Mouse (Mus musculus) small intestine, adult 2 months (tissue): ENCODE measurements at regions not wholly inside any gene's neighbourhood (a gene's known extent, or its start where the extent isn't known, plus 50 kb on each side); places are given as distances from the start of the nearest gene placed in this dataset.

Source experiments
- H3K27ac ChIP-seq: fragments of 200-500 bp; 2 replicates; pipeline ENCODE4 v1.5.1; 2012; ENCODE audit warnings: low read depth, low read length, control low read depth, inconsistent platforms; ENCODE audit not compliant: insufficient read depth
- H3K27me3 ChIP-seq: fragments of 200-500 bp; 2 replicates; pipeline ENCODE4 v1.6.1; 2012; ENCODE audit warnings: mild to moderate bottlenecking, moderate library complexity, low read length, inconsistent platforms; ENCODE audit not compliant: control insufficient read depth, insufficient read depth
- H3K36me3 ChIP-seq: fragments of 200-500 bp; 2 replicates; pipeline ENCODE4 v1.6.1; 2012; ENCODE audit warnings: mild to moderate bottlenecking, low read length, control low read depth, inconsistent platforms; ENCODE audit not compliant: control insufficient read depth, insufficient read depth
- H3K4me1 ChIP-seq: fragments of 200-500 bp; 2 replicates; pipeline ENCODE4 v1.6.1; 2012; ENCODE audit warnings: low read length, inconsistent platforms, mixed read lengths; ENCODE audit not compliant: control insufficient read depth, insufficient read depth, insufficient read length
- H3K4me3 ChIP-seq: fragments of 200-500 bp; 2 replicates; pipeline ENCODE4 v1.5.1; 2012; ENCODE audit warnings: low read depth, mild to moderate bottlenecking, control low read depth, inconsistent platforms, low read length, moderate library complexity
- CTCF ChIP-seq: fragments of 200-500 bp; IDR thresholded peaks from 2 replicates; pipeline ENCODE4 v1.5.1; 2012; ENCODE audit warnings: low read depth, mild to moderate bottlenecking, control low read depth, inconsistent platforms, low read length, moderate library complexity, mixed read lengths; ENCODE audit not compliant: insufficient replicate concordance, insufficient read length; ENCODE audit errors: extremely low read depth
- POLR2A ChIP-seq: fragments of 200-500 bp; IDR thresholded peaks from 2 replicates; pipeline ENCODE4 v1.6.1; 2012; ENCODE audit warnings: low read depth, mild to moderate bottlenecking, control low read depth, inconsistent platforms, low read length, moderate library complexity
- WGBS: fragments of 180-500 bp; shearing (Covaris S2); methylation state at CpG from one replicate; pipeline ENCODE4 v1.1.7; 2018; 5-methylcytosine and 5-hydroxymethylcytosine counted together

DNA sequence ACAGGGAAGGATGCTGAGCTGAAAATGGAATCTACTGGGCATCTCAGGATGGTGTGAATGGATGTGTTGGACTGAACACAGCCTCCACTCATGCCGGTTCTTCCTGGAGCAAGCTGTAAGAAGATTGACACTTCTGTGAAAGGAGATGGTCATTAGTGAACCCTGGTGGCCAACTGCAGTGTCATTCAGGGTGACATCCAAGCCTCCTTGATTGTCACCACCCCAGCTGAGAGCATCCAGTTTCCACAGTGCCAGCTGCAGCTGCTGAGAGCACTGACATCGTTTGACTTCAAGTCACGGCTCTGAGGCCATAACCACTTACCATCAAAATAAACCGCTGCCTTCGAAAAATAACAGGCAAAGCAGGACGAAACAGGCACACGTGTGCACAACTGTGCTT, 121.9 kb upstream of the Agap1 start:
- WGBS = 80% methylated on average over 7 of the region's 7 CpGs
- H3K27me3 ChIP-seq = no peaks in the 10 kb centered on the region
- no peak overlapping the region for H3K27ac ChIP-seq
- no peak overlapping the region for H3K4me3 ChIP-seq
- no peaks in the 10 kb centered on the region for H3K36me3 ChIP-seq
- TF ChIP-seq CTCF (no peak), POLR2A (no peak)
- peaks cover 2% of the 10 kb centered on the region; the same call in 1 of the 2 replicates for H3K4me1 ChIP-seq

- no peaks in the 10 kb centered on the region for H3K36me3 ChIP-seq
- no peak overlapping the region for H3K4me3 ChIP-seq
- no peak for TF ChIP-seq CTCF
- no peak for TF ChIP-seq POLR2A
- WGBS = 83% methylated on average over 5 of the region's 5 CpGs
- H3K4me1 ChIP-seq = no peaks in the 10 kb centered on the region
- no peak overlapping the region for H3K27ac ChIP-seq
- H3K27me3 ChIP-seq = no peaks in the 10 kb centered on the region
Observed at GRCm38 (mm10) chr1:89337861-89338260, 116.7 kb upstream of the Agap1 start.

- 61% methylated on average over 4 of the region's 4 CpGs for whole genome bisulfite sequencing
- H3K4me1 ChIP-seq = no peaks in the 10 kb centered on the region
- H3K27me3 ChIP-seq = no peaks in the 10 kb centered on the region
- no peaks in the 10 kb centered on the region for H3K36me3 ChIP-seq
- TF ChIP-seq POLR2A (no peak), CTCF (peak; percentile 54; the same call in 1 of the 2 replicates)
- no peak overlapping the region for H3K27ac ChIP-seq
- no peak overlapping the region for H3K4me3 ChIP-seq
Observed at GRCm38 (mm10) chr1:89342794-89343193, 111.8 kb upstream of the Agap1 start.

DNA sequence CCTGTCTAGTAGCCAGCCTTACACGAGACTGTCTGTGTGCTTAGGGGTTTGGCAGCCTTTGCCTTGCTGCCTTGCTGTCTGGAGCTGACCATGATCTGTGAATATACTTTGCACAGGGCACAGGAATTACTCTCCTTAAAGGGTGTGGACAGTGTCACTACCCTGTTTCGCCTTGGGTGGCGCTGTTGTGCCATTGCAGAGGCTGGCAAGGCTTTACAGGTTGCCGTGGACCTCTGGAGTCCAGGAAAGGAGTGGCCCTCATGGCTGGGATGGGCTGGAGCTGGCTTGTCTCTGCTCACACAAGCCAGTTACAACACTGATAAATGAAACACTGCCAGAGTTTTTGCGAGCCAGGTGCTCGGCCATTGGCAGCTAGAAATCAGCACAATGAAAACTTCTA, 110.1 kb upstream of the Agap1 start:
- Histone ChIP-seq H3K27me3 (no peaks in the 10 kb centered on the region), H3K4me1 (no peaks in the 10 kb centered on the region), H3K4me3 (no peak overlapping the region), H3K36me3 (no peaks in the 10 kb centered on the region), H3K27ac (no peak overlapping the region)
- TF ChIP-seq CTCF (peak; percentile 73; the same call in 1 of the 2 replicates), POLR2A (no peak)
- WGBS = 19% methylated on average over 6 of the region's 6 CpGs

- H3K27me3 ChIP-seq = no peaks in the 10 kb centered on the region
- H3K4me3 ChIP-seq = no peak overlapping the region
- H3K36me3 ChIP-seq = no peaks in the 10 kb centered on the region
- WGBS = 83% methylated on average over 3 of the region's 3 CpGs
- no peaks in the 10 kb centered on the region for H3K4me1 ChIP-seq
- TF ChIP-seq CTCF (no peak), POLR2A (no peak)
- no peak overlapping the region for H3K27ac ChIP-seq
Observed at GRCm38 (mm10) chr1:89347341-89347740, 107.3 kb upstream of the Agap1 start.

DNA sequence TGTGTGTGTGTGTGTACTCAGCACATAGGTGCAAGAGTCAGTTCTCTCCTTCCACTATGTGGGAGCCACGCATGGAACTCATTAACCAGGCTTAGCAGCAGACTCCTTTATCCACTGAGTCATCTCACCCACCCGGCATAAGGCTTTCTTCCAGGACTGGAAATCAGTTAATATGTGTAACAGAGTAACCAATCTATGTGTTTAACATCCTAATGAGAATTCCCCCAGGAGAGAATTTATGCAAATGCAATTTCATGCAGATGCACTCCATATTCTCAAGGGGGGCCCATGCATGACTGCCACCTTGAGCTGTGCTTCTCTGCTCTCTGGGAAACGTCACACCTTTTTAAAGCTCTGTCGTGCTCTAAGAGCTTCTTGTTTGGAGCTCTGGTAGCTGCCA, 101.7 kb upstream of the Agap1 start:
- Histone ChIP-seq H3K4me3 (no peak overlapping the region), H3K36me3 (no peaks in the 10 kb centered on the region), H3K27ac (no peak overlapping the region), H3K27me3 (no peaks in the 10 kb centered on the region), H3K4me1 (no peaks in the 10 kb centered on the region)
- no peak for TF ChIP-seq POLR2A
- no peak for TF ChIP-seq CTCF
- WGBS = 44% methylated on average over 4 of the region's 4 CpGs

GRCm38 (mm10) chr1:89359257-89359656, 95.3 kb upstream of the Agap1 start:
- no peak overlapping the region for H3K4me3 ChIP-seq
- no peaks in the 10 kb centered on the region for H3K4me1 ChIP-seq
- TF ChIP-seq POLR2A (no peak), CTCF (no peak)
- H3K27me3 ChIP-seq = no peaks in the 10 kb centered on the region
- H3K27ac ChIP-seq = no peak overlapping the region
- no peaks in the 10 kb centered on the region for H3K36me3 ChIP-seq
- WGBS = 54% methylated on average over 3 of the region's 3 CpGs
